Mouse (Mus musculus) G1E (cell line): Measurements from ENCODE around the gene Ldhal6b. TPM values are rescaled to one million over a fixed set of nuclear protein-coding genes. Genes with fewer than 3 reads are reported as not detected.

Experiments
- ATAC-seq: 2 replicates; pipeline ENCODE4 v1.8.0; 2016; ENCODE audit warnings: mild to moderate bottlenecking; ENCODE audit not compliant: insufficient number of reproducible peaks, poor library complexity, low FRiP score, severe bottlenecking; ENCODE audit errors: extremely low read depth
- DNase-seq: peaks from one replicate; pipeline ENCODE4 v3.0.0; 2012; ENCODE audit warnings: low spot score
- H3K27me3 ChIP-seq: 2 replicates; pipeline ENCODE4 v1.6.1; 2012; ENCODE audit warnings: mild to moderate bottlenecking, low read length, inconsistent platforms; ENCODE audit not compliant: insufficient read depth
- H3K36me3 ChIP-seq: replicated peaks from 2 replicates; pipeline ENCODE3; 2012; ENCODE audit warnings: mild to moderate bottlenecking, inconsistent platforms
- H3K4me1 ChIP-seq: 2 replicates; pipeline ENCODE4 v1.6.1; 2012; ENCODE audit warnings: low read depth, low read length, inconsistent platforms, mixed read lengths; ENCODE audit not compliant: insufficient read depth
- H3K4me3 ChIP-seq: 2 replicates; pipeline ENCODE4 v1.5.1; 2012; ENCODE audit warnings: low read depth, mild to moderate bottlenecking, inconsistent platforms, low read length, moderate library complexity, mixed read lengths
- H3K9me3 ChIP-seq: replicated peaks from 2 replicates; pipeline ENCODE4 v1.6.1; 2012; ENCODE audit warnings: inconsistent platforms
- CTCF ChIP-seq: IDR thresholded peaks from 2 replicates; pipeline ENCODE4 v1.5.1; 2012; ENCODE audit warnings: low read depth, low read length, inconsistent platforms, mixed read lengths
- GATA1 ChIP-seq: IDR thresholded peaks from 2 replicates; pipeline ENCODE4 v1.6.1; 2012; ENCODE audit warnings: borderline replicate concordance, low read length, inconsistent platforms, mixed read lengths
- GATA2 ChIP-seq: IDR thresholded peaks from 2 replicates; pipeline ENCODE4 v1.6.1; 2012; ENCODE audit warnings: low read depth, low read length, inconsistent platforms, borderline replicate concordance
- POLR2AphosphoS5 ChIP-seq: IDR thresholded peaks from 2 replicates; pipeline ENCODE4 v1.6.1; 2012; ENCODE audit warnings: low read depth, low read length, inconsistent platforms; ENCODE audit not compliant: insufficient replicate concordance
- TAL1 ChIP-seq: conservative IDR thresholded peaks from 2 replicates; pipeline ENCODE4 v1.6.1; 2012; ENCODE audit warnings: low read depth, low read length, inconsistent platforms, mixed read lengths
- polyA plus RNA-seq: library from polyadenylated mRNA; stranded (reverse); fragments of >175 nt; gene quantifications from 2 replicates; pipeline ENCODE4 v1.2.3, GENCODE M21; 2012
- total RNA-seq, 2 experiments: library from RNA; stranded (forward) in 1 of 2; stranded (reverse) in 1 of 2; fragments of 200-1000 nt in 1 of 2; fragments of >200 nt in 1 of 2; fragmentation: Nextera tagmentation in 1 of 2; gene quantifications; 2 replicates each; pipeline ENCODE4 v1.2.3; 2014 to 2017

Ldhal6b gene
- total and polyA plus RNA-seq, 3 experiments, result 0.05 to 1.4 (median 1.3) TPM

- no peaks in the 10 kb centered on the region for H3K4me1 ChIP-seq
- H3K9me3 ChIP-seq, result no peaks in the 10 kb centered on the region
- no peak for DNase-seq
- no peak for ATAC-seq
- no peak overlapping the region for H3K4me3 ChIP-seq
- no peak for TF ChIP-seq GATA1
- TF ChIP-seq TAL1, result no peak
- no peak for TF ChIP-seq CTCF
- no peak for TF ChIP-seq POLR2AphosphoS5
- no peak for TF ChIP-seq GATA2
- H3K36me3 ChIP-seq, result peaks cover 70% of the 10 kb centered on the region
- H3K27me3 ChIP-seq, result no peaks in the 10 kb centered on the region
These were observed 5.8 kb downstream of the Ldhal6b start for GRCm38 (mm10) chr17:5412740-5413139.

GRCm38 (mm10) chr17:5412301-5412700, 6.3 kb downstream of the Ldhal6b start:
- TF ChIP-seq CTCF, result no peak
- no peak for TF ChIP-seq GATA2
- no peak for TF ChIP-seq POLR2AphosphoS5
- TF ChIP-seq GATA1, result no peak
- DNase-seq (no peak), ATAC-seq (no peak)
- peaks cover 65% of the 10 kb centered on the region for H3K36me3 ChIP-seq
- H3K4me3 ChIP-seq, result no peak overlapping the region
- no peaks in the 10 kb centered on the region; the same call in 1 of the 2 replicates for H3K4me1 ChIP-seq
- H3K27me3 ChIP-seq, result no peaks in the 10 kb centered on the region
- H3K9me3 ChIP-seq, result no peaks in the 10 kb centered on the region

GRCm38 (mm10) chr17:5411205-5411604, 7.4 kb downstream of the Ldhal6b start:
- DNase-seq, result no peak
- Histone ChIP-seq H3K4me3 (no peak overlapping the region), H3K9me3 (no peaks in the 10 kb centered on the region), H3K27me3 (0 out of 2 replicates have a peak, but pooled peaks cover 5% of the 10 kb centered on the region), H3K36me3 (peaks cover 57% of the 10 kb centered on the region), H3K4me1 (peaks cover 6% of the 10 kb centered on the region)
- no peak for TF ChIP-seq GATA2
- TF ChIP-seq TAL1, result no peak
- no peak for TF ChIP-seq POLR2AphosphoS5
- TF ChIP-seq GATA1, result no peak
- no peak for ATAC-seq

- TF ChIP-seq GATA2 (no peak), POLR2AphosphoS5 (no peak), CTCF (no peak), GATA1 (no peak), TAL1 (no peak)
- Histone ChIP-seq H3K36me3 (peaks cover 53% of the 10 kb centered on the region), H3K27me3 (peaks cover 8% of the 10 kb centered on the region; the same call in 1 of the 2 replicates), H3K4me3 (no peak overlapping the region), H3K9me3 (no peaks in the 10 kb centered on the region), H3K4me1 (peaks cover 6% of the 10 kb centered on the region)
- DNase-seq (no peak), ATAC-seq (no peak)
These were observed 8.2 kb downstream of the Ldhal6b start for GRCm38 (mm10) chr17:5410336-5410735.

- H3K27me3 ChIP-seq, result peaks cover 28% of the 10 kb centered on the region
- TF ChIP-seq GATA1 (no peak), TAL1 (no peak), GATA2 (no peak), CTCF (no peak), POLR2AphosphoS5 (no peak)
- no peak overlapping the region for H3K4me3 ChIP-seq
- ATAC-seq (no peak), DNase-seq (no peak)
- H3K4me1 ChIP-seq, result peaks cover 12% of the 10 kb centered on the region
- H3K36me3 ChIP-seq, result peaks cover 23% of the 10 kb centered on the region
- H3K9me3 ChIP-seq, result no peaks in the 10 kb centered on the region
These were observed 11.5 kb downstream of the Ldhal6b start for GRCm38 (mm10) chr17:5407030-5407429.

GRCm38 (mm10) chr17:5406566-5406965, 12.0 kb downstream of the Ldhal6b start:
- TF ChIP-seq POLR2AphosphoS5 (no peak), CTCF (no peak), TAL1 (no peak), GATA1 (no peak), GATA2 (no peak)
- Histone ChIP-seq H3K4me1 (peaks cover 14% of the 10 kb centered on the region), H3K9me3 (no peaks in the 10 kb centered on the region), H3K27me3 (peaks cover 31% of the 10 kb centered on the region), H3K4me3 (no peak overlapping the region), H3K36me3 (peaks cover 18% of the 10 kb centered on the region)
- DNase-seq (no peak), ATAC-seq (no peak)
